Mouse (Mus musculus): ENCODE results near the gene Prss57.
"Not testable (repeated sequence)": the region's sequence is repeated elsewhere in the genome, so short reads cannot be mapped to it uniquely, and the experiment has no call there.

Gene Prss57

GRCm38 (mm10) chr10:79759675-79760074, 31.1 kb downstream of the Prss57 start:
- not testable (repeated sequence) for DNase-seq (ENCODE audit: extremely low spot score, low spot score)

DNA sequence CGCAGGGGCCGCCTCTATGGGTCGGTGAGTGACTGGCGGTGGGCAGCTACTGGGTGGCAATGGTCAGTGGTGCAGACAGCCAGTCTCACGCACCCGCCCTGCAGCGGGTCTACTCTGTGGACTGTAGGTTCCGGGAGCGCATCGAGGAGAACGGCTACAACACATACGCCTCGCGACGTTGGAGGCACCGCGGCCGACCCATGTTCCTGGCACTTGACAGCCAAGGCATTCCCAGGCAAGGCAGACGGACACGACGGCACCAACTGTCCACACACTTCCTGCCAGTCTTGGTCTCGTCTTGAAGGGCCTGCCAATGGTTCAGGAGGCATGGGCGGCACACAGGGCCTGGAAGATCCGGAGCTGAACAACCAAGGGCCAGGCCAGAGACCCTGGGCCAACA, 34.1 kb downstream of the Prss57 start:
- no peak for DNase-seq (ENCODE audit: extremely low spot score, low spot score)

DNA sequence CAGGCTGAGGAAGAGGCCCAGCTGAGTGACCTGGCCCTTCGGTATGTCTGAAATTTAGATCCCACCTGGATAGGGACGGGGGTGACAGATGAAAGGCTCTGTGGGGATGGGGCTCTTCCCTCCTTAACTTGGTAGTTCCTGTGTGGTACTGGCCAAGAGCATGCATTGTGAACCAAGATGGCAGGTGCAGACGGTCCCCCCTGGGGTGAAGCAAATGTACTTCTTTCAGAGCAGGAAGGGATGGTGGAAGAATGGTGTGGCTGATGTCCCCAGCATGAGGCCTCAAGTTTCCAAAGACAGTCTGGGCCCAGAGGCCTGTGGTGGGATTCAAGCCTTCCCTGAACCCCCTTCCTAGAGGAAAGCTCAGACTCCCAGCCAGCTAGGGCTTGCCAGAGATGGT, 34.9 kb downstream of the Prss57 start:
- no peak for DNase-seq (ENCODE audit: extremely low spot score, low spot score)

- peak; percentile 71 for DNase-seq (ENCODE audit: extremely low spot score, low spot score)
Observed at GRCm38 (mm10) chr10:79754856-79755516, 35.8 kb downstream of the Prss57 start, which contains the start of gene Fgf22. TSS of gene Fgf22 (plus strand) at chr10:79755076.

DNA sequence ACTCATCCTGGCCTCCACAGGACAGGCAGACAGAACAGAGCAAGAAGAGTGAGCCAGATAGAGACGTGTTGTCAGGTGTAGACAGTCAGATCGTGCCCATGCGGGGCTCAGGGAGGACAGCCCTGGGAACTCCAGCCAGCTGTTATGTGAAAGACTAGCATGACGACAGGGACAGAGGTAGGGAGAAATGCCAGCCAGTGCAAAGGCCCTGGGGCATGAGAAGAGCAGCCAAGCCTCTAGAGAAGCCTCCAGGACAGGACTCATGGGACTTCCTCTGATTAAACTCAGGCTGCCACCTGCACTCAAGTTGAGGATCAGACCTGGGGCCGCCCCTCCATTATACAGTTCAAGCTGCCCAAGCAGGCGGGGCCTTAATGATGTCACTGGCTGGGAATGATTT, 42.3 kb downstream of the Prss57 start:
- no peak for DNase-seq (ENCODE audit: extremely low spot score, low spot score)

GRCm38 (mm10) chr10:79746774-79747151, 44.0 kb downstream of the Prss57 start:
- no peak for DNase-seq (ENCODE audit: extremely low spot score, low spot score)

DNA sequence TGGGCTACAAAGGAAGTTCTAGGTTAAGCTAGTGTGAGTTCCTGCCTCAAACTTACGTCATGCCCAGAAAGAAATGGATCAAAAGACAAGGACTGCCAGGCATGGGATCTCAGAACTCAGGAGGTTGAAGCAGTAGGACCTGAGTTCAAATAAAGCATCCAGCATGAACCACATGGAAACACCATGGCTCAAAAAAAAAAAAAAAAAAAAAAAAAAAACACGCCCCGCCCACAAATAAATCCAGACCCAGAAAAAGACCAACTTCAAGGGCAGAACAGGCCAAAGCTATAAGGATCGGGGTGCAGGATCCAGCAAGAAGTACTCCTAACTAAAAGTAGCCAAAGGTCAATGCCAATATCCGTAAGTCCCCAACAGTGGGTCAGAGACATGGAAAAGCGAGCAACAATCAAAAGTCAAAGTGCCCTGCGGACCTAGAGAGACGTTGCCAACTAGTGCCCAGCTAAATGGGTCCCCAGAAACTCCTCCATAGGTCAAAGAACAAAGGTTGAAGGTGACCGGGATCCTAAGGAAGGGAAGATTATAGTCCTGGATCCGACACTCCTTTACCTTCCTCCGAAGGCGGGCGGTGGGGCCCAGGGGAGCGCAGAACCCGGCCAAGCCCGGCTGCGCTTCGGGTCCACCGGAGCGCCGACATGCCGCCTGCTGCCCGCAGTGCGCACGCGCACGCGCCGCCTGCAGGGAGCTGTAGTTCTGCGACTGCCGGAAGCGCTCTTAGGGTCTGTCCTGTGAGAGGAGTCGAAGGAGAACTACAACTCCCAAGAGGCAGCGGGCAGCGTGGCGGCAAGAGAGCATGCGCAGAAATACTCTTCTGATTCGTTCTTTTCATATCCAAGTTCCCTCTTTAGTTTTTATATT, 44.6 kb downstream of the Prss57 start, which contains the start of gene Polrmt:
Gene Polrmt (minus strand): TSS at position 684 of the 876 bp plus-strand sequence.
- DNase-seq (ENCODE audit: extremely low spot score, low spot score) = peak; percentile 94

DNA sequence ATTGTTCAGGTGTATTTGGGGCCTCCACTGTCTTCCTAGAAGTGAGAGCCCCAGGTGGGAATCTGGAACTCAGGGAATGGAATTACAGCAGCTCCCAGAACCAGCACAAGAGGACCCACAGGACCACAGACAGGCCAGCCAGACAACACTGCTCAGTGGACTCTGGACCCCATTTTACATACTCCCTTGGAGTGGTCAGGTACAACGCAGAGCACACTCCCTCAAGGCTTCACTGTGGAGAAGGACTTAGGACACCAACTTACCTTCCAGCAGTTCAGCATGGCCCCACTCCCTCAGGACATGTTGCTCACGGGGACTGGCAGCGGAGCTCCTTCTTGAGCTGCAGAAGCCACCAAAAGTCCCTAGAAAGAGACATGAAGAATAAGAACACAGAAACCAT, 45.4 kb downstream of the Prss57 start:
- no peak for DNase-seq (ENCODE audit: extremely low spot score, low spot score)

DNA sequence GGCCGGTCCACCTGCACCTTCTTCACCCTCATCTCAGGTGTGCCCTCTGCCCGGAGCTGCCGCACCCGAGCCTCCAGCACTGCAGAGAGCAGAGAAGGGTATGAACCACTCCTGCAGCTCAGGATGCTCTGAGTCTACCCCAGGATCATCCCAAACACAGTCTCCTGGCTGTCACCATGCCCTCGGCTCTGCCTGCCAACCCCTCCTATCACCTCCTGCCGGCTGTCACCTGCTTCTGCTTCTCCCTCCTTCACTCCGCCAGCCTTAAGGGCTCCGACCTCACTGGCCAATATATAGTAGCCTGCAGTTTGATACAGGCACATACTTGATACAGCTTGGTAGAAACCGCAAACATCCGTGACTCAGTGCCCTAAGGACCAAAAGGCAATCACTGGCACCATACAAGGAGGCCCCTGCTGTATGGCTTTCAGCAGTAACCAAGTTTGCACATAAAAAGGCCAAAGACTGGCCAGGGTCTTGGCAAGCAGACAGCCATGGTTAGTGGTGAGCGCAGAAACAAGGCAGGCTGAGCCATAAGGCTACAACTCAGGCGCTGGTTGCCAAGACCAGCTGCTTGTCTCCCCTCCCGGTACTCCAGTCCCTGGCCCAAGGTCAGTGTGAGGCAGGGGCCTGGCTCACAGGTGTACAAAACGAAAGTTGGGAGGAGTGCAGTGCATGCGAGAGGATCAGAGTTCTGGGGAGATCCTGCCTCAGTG, 47.0 kb downstream of the Prss57 start:
- DNase-seq (ENCODE audit: extremely low spot score, low spot score) = no peak

DNA sequence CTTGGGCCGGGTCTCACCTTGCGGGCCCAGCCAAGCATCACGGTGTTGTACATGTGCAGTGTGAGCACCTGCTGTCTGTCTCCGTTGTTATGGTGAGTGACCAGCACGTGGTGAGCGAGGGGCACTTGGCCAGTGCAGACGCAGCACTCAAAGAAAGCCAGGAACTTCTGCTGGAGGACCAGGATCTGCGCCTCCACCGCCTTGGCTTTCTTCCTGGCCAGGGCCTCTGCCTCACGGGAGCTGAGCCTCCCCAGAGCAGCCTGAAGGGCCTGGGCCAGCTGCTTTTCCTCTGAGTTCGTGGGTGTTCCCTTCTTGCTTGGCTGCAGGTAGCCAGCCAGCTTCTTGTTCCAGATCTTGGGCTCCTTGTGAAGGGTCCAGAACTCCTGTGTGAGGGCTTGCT, 47.6 kb downstream of the Prss57 start:
- no peak for DNase-seq (ENCODE audit: extremely low spot score, low spot score)

DNA sequence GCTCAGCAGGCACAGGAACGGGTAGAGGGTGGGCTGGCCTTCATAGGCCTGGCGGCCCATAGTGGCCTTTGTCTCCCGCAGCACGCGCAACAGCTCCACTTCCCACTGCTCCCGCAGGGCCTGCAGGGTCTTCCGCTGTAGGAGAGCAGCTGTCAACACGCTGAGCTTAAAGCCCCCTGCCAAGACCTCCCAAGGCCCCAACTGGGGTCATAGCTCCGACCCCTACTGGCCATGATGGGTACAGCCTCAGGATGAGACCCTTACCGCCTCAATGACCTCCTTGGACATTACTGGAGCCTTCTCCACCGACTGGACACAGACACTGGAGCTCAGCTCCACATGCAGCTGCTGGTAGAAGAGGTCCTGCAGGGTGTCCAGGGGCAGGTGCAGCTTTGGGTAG, 49.9 kb downstream of the Prss57 start:
- DNase-seq (ENCODE audit: extremely low spot score, low spot score) = no peak

GRCm38 (mm10) chr10:79739234-79739633, 51.5 kb downstream of the Prss57 start:
- DNase-seq (ENCODE audit: extremely low spot score, low spot score) = no peak

GRCm38 (mm10) chr10:79738259-79738658, 52.5 kb downstream of the Prss57 start:
- DNase-seq (ENCODE audit: extremely low spot score, low spot score) = no peak

DNA sequence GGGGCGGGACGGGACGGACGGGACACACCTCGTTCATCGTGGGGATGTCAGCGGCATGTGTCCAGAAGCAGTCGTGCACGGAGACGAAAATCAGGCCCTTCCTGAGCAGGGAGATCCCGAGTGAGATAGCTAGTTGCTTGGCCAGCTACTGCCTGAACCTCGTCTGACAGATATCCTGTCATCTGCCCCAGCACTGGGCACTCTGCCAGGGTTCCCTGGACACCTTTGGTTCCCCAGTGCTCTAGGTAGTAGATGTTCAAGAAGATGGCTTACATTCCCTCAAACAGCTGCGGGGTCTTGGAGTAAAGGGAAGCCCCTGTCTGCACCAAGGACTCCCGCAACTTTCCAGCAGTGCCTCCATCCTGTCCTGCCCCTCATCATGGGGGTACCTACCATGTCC, 54.1 kb downstream of the Prss57 start:
- DNase-seq (ENCODE audit: extremely low spot score, low spot score) = no peak

DNA sequence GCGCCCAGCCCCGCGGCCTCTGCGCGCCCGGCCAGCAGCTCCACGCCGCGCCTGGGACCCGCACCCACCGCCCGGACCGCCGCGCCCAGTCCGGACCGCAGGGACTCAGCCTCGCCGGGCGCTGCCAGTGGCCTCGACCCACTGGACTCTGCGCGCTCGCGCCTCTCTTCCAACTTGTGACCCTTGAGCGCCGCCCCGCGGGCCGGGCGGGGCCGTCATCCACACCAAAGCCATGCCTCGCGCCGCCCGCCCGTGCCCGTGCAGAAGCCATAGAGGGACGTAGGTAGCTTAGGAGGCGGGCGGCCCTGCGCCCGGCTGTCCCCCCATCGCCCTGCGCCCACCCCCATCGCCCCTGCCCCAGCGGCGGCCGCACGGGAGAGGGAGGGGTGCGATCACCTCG, 55.4 kb downstream of the Prss57 start:
- no peak for DNase-seq (ENCODE audit: extremely low spot score, low spot score)

- no peak for DNase-seq (ENCODE audit: extremely low spot score, low spot score)
Observed at GRCm38 (mm10) chr10:79733847-79734246, 56.9 kb downstream of the Prss57 start.

- DNase-seq (ENCODE audit: extremely low spot score, low spot score) = no peak
Observed at GRCm38 (mm10) chr10:79732500-79732899, 58.3 kb downstream of the Prss57 start.
